Mouse (Mus musculus) intestine, embryonic 16.5 days (tissue): ENCODE measurements around the gene Gnl2. TPM values are rescaled to one million over a fixed set of nuclear protein-coding genes. Genes with fewer than 3 reads are reported as not detected.

Experiments used
- ATAC-seq: fragments of 200-750 bp; cut with Nextera tagmentation; 2 replicates; pipeline ENCODE4 v1.8.0; 2017; ENCODE audit warnings: moderate TSS enrichment, moderate library complexity
- H3K27ac ChIP-seq: fragments of 300-500 bp; sonication (generic); 2 replicates; pipeline ENCODE4 v1.5.1; 2014; ENCODE audit warnings: mild to moderate bottlenecking, low read length
- H3K27me3 ChIP-seq: fragments of 300-500 bp; sonication (generic); replicated peaks from 2 replicates; pipeline ENCODE4 v1.6.1; 2014; ENCODE audit warnings: low read length, control low read depth, mixed read lengths; ENCODE audit not compliant: control insufficient read depth, insufficient read depth
- H3K36me3 ChIP-seq: fragments of 300-500 bp; sonication (generic); 2 replicates; pipeline ENCODE4 v1.6.1; 2014; ENCODE audit warnings: low read length, control low read depth; ENCODE audit not compliant: control insufficient read depth, insufficient read depth
- H3K4me1 ChIP-seq: fragments of 300-500 bp; sonication (generic); 2 replicates; pipeline ENCODE4 v1.6.1; 2014; ENCODE audit warnings: low read length, control low read depth, mixed read lengths; ENCODE audit not compliant: control insufficient read depth, insufficient read depth
- H3K4me2 ChIP-seq: fragments of 300-500 bp; sonication (generic); 2 replicates; pipeline ENCODE4 v1.6.1; 2014; ENCODE audit warnings: low read depth, low read length, control low read depth
- H3K4me3 ChIP-seq: fragments of 300-500 bp; sonication (generic); 2 replicates; pipeline ENCODE4 v1.5.1; 2014; ENCODE audit warnings: mild to moderate bottlenecking, low read length
- H3K9ac ChIP-seq: fragments of 300-500 bp; sonication (generic); 2 replicates; pipeline ENCODE4 v1.6.1; 2014; ENCODE audit warnings: low read depth, low read length
- H3K9me3 ChIP-seq: fragments of 300-500 bp; sonication (generic); 2 replicates; pipeline ENCODE4 v1.6.1; 2016; ENCODE audit warnings: low read length, control low read depth; ENCODE audit not compliant: control insufficient read depth
- WGBS: fragments of 180-500 bp; shearing (Covaris S2); extraction: QIAGEN DNeasy Blood & Tissue Kit; methylation state at CpG from one replicate; pipeline ENCODE4 v1.1.7; 2014; 5-methylcytosine and 5-hydroxymethylcytosine counted together
- polyA plus RNA-seq: library from polyadenylated mRNA; unstranded; fragments of >200 nt; fragmentation: Nextera tagmentation; extraction: Ambion mirVana; gene quantifications from 2 replicates; pipeline ENCODE4 v1.2.1, GENCODE M21; 2015

The Gnl2 gene
- 61.8 and 64.6 TPM in 2 replicates for polyA plus RNA-seq

GRCm38 (mm10) chr4:125015806-125016635, at the start of gene Gnl2:
Gene Gnl2, plus strand, starts transcription at chr4:125016585.
- 59% methylated on average over 10 of the region's 10 CpGs for WGBS

GRCm38 (mm10) chr4:124968711-124969110, 47.7 kb upstream of the Gnl2 start:
- Histone ChIP-seq H3K27ac (no peak overlapping the region), H3K9ac (no peak overlapping the region), H3K9me3 (no peaks in the 10 kb centered on the region), H3K36me3 (no peaks in the 10 kb centered on the region), H3K4me2 (no peak overlapping the region), H3K4me3 (no peak overlapping the region), H3K4me1 (peaks cover 14% of the 10 kb centered on the region; the same call in 1 of the 2 replicates), H3K27me3 (no peaks in the 10 kb centered on the region)
- ATAC-seq = no peak
- WGBS = 59% methylated on average over 6 of the region's 6 CpGs

More at GRCm38 (mm10) chr4:125015806-125016635, at the start of gene Gnl2:
- Histone ChIP-seq H3K9ac (no peak within 1 kb of the TSS), H3K4me2 (no peak within 1 kb of the TSS), H3K36me3 (no peaks in the 10 kb centered on the region), H3K27me3 (peaks cover 2% of the 10 kb centered on the region; the same call in 1 of the 2 replicates), H3K4me1 (no peaks in the 10 kb centered on the region), H3K4me3 (no peak within 1 kb of the TSS), H3K27ac (no peak within 1 kb of the TSS), H3K9me3 (no peaks in the 10 kb centered on the region)
- ATAC-seq = no peak

GRCm38 (mm10) chr4:124969219-124969848, 47.1 kb upstream of the Gnl2 start:
- H3K9me3 ChIP-seq = no peaks in the 10 kb centered on the region
- H3K4me2 ChIP-seq = no peak overlapping the region
- no peak overlapping the region for H3K9ac ChIP-seq
- ATAC-seq = no peak
- H3K27ac ChIP-seq = no peak overlapping the region
- H3K4me3 ChIP-seq = no peak overlapping the region
- no peaks in the 10 kb centered on the region for H3K36me3 ChIP-seq
- no peaks in the 10 kb centered on the region for H3K27me3 ChIP-seq
- WGBS = 79% methylated on average over 7 of the region's 7 CpGs
- H3K4me1 ChIP-seq = peaks cover 14% of the 10 kb centered on the region; the same call in 1 of the 2 replicates

- Histone ChIP-seq H3K4me1 (peaks cover 14% of the 10 kb centered on the region; the same call in 1 of the 2 replicates), H3K9me3 (no peaks in the 10 kb centered on the region)
- 68% methylated on average over 11 of the region's 11 CpGs for WGBS
Measured at GRCm38 (mm10) chr4:124970194-124970593, 46.2 kb upstream of the Gnl2 start.

GRCm38 (mm10) chr4:124970677-124971076, 45.7 kb upstream of the Gnl2 start:
- Histone ChIP-seq H3K4me3 (no peak overlapping the region), H3K36me3 (no peaks in the 10 kb centered on the region), H3K4me1 (peaks cover 14% of the 10 kb centered on the region; the same call in 1 of the 2 replicates), H3K4me2 (no peak overlapping the region), H3K27me3 (no peaks in the 10 kb centered on the region), H3K9ac (no peak overlapping the region), H3K27ac (no peak overlapping the region), H3K9me3 (no peaks in the 10 kb centered on the region)
- ATAC-seq = 0 out of 2 replicates have a peak, but pooled peaks have one; percentile 27
- 41% methylated on average over 5 of the region's 5 CpGs for WGBS

More at GRCm38 (mm10) chr4:124970194-124970593, 46.2 kb upstream of the Gnl2 start:
- H3K4me2 ChIP-seq = no peak overlapping the region
- H3K36me3 ChIP-seq = no peaks in the 10 kb centered on the region
- no peak for ATAC-seq
- no peak overlapping the region for H3K9ac ChIP-seq
- H3K27me3 ChIP-seq = no peaks in the 10 kb centered on the region
- no peak overlapping the region for H3K27ac ChIP-seq
- no peak overlapping the region for H3K4me3 ChIP-seq

GRCm38 (mm10) chr4:124971094-124971493, 45.3 kb upstream of the Gnl2 start:
- Histone ChIP-seq H3K36me3 (no peaks in the 10 kb centered on the region), H3K27ac (no peak overlapping the region), H3K9ac (no peak overlapping the region), H3K27me3 (no peaks in the 10 kb centered on the region), H3K4me2 (no peak overlapping the region), H3K4me3 (no peak overlapping the region), H3K9me3 (no peaks in the 10 kb centered on the region), H3K4me1 (peaks cover 14% of the 10 kb centered on the region; the same call in 1 of the 2 replicates)
- peak; percentile 91 for ATAC-seq
- WGBS = 62% methylated on average over 8 of the region's 8 CpGs

GRCm38 (mm10) chr4:124972316-124972715, 44.1 kb upstream of the Gnl2 start:
- peaks cover 14% of the 10 kb centered on the region; the same call in 1 of the 2 replicates for H3K4me1 ChIP-seq
- H3K4me3 ChIP-seq = no peak overlapping the region
- H3K27ac ChIP-seq = no peak overlapping the region
- H3K27me3 ChIP-seq = no peaks in the 10 kb centered on the region
- no peak overlapping the region for H3K9ac ChIP-seq
- no peaks in the 10 kb centered on the region for H3K36me3 ChIP-seq
- 52% methylated on average over 9 of the region's 9 CpGs for WGBS
- no peaks in the 10 kb centered on the region for H3K9me3 ChIP-seq
- ATAC-seq = no peak
- no peak overlapping the region for H3K4me2 ChIP-seq

- H3K27ac ChIP-seq = no peak overlapping the region
- no peak overlapping the region for H3K4me3 ChIP-seq
- WGBS = 85% methylated on average over 2 of the region's 2 CpGs
- H3K4me2 ChIP-seq = no peak overlapping the region
- H3K4me1 ChIP-seq = peaks cover 14% of the 10 kb centered on the region; the same call in 1 of the 2 replicates
- H3K9ac ChIP-seq = no peak overlapping the region
- H3K36me3 ChIP-seq = no peaks in the 10 kb centered on the region
- no peaks in the 10 kb centered on the region for H3K9me3 ChIP-seq
- no peaks in the 10 kb centered on the region for H3K27me3 ChIP-seq
- ATAC-seq = no peak
Measured at GRCm38 (mm10) chr4:124973296-124973695, 43.1 kb upstream of the Gnl2 start.

GRCm38 (mm10) chr4:124978201-124978600, 38.2 kb upstream of the Gnl2 start:
- H3K9ac ChIP-seq = no peak overlapping the region
- H3K4me3 ChIP-seq = no peak overlapping the region
- 25% methylated on average over 5 of the region's 5 CpGs for WGBS
- H3K36me3 ChIP-seq = no peaks in the 10 kb centered on the region
- no peak overlapping the region for H3K4me2 ChIP-seq
- no peaks in the 10 kb centered on the region for H3K9me3 ChIP-seq
- no peak overlapping the region for H3K27ac ChIP-seq
- H3K4me1 ChIP-seq = no peaks in the 10 kb centered on the region
- peaks cover 2% of the 10 kb centered on the region for H3K27me3 ChIP-seq
- ATAC-seq = peak; percentile 85
